Mouse (Mus musculus) C2C12 (cell line): Measurements from ENCODE around the gene Gm21721.
"Not testable (repeated sequence)": the region's sequence is repeated elsewhere in the genome, so short reads cannot be mapped to it uniquely, and the experiment has no call there.

Experiments used
- CEBPB ChIP-seq: IDR thresholded peaks from one replicate; pipeline ENCODE4 v1.6.1; 2011; ENCODE audit warnings: low read depth, mild to moderate bottlenecking, control low read depth, moderate library complexity
- CTCF ChIP-seq: IDR thresholded peaks from one replicate; pipeline ENCODE4 v1.5.1; 2011; ENCODE audit not compliant: control insufficient read depth, insufficient read depth, insufficient read length
- FOSL1 ChIP-seq: IDR thresholded peaks from one replicate; pipeline ENCODE4 v1.8.0; 2011; ENCODE audit warnings: mild to moderate bottlenecking, low read length; ENCODE audit not compliant: poor library complexity, insufficient read depth, severe bottlenecking
- MAX ChIP-seq: IDR thresholded peaks from one replicate; pipeline ENCODE4 v1.6.1; 2011; ENCODE audit warnings: mild to moderate bottlenecking, control low read depth
- MYOD1 ChIP-seq: IDR thresholded peaks from one replicate; pipeline ENCODE4 v1.6.1; 2011; ENCODE audit warnings: low read depth; ENCODE audit not compliant: control insufficient read depth, insufficient read length
- USF1 ChIP-seq: IDR thresholded peaks from one replicate; pipeline ENCODE4 v1.6.1; 2011; ENCODE audit warnings: low read depth, mild to moderate bottlenecking, control low read depth, moderate library complexity

DNA sequence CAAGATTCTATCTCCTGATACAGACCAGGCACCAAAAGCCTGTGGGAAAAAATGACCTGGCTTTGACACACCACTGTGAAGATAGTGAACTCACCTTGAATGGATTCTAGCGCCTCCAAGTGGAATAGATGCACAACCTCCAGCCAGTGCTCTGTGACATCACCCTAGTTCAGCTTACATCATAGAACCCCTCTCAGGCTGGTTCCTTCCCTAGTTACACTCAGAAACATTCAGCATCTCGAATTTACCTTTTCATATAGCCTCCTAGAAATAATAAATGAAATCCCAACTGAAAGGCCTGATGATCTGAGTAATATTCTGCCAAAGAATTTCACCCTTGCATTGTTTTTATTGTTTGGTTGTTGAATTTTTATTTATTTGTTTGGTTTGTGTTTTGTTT is at the start of gene Gm21721:
- TF ChIP-seq CTCF, FOSL1, USF1, MAX, MYOD1, CEBPB: not testable (repeated sequence)
